Mouse (Mus musculus) intestine, embryonic 14.5 days (tissue): Measurements from ENCODE around the gene Bub1b. TPM values are rescaled to one million over a fixed set of nuclear protein-coding genes. Genes with fewer than 3 reads are reported as not detected.

ENCODE experiments used
- ATAC-seq: fragments of 200-750 bp; cut with Nextera tagmentation; replicated peaks from 2 replicates; pipeline ENCODE4 v1.8.0; 2017; ENCODE audit warnings: low read depth, moderate number of reproducible peaks, moderate TSS enrichment, moderate library complexity; ENCODE audit not compliant: low FRiP score, low TSS enrichment
- DNase-seq: peaks from one replicate; pipeline ENCODE4 v3.0.0-alpha.2; 2018; ENCODE audit warnings: low spot score
- H3K27ac ChIP-seq: fragments of 300-500 bp; sonication (generic); 2 replicates; pipeline ENCODE4 v1.5.1; 2014; ENCODE audit warnings: low read depth, mild to moderate bottlenecking, control low read depth
- H3K27me3 ChIP-seq: fragments of 300-500 bp; sonication (generic); replicated peaks from 2 replicates; pipeline ENCODE4 v1.6.1; 2014; ENCODE audit warnings: low read length, control low read depth; ENCODE audit not compliant: control insufficient read depth, insufficient read depth
- H3K36me3 ChIP-seq: fragments of 300-500 bp; sonication (generic); 2 replicates; pipeline ENCODE4 v1.6.1; 2014; ENCODE audit warnings: low read length, control low read depth; ENCODE audit not compliant: control insufficient read depth, insufficient read depth
- H3K4me1 ChIP-seq: fragments of 300-500 bp; sonication (generic); replicated peaks from 2 replicates; pipeline ENCODE4 v1.6.1; 2014; ENCODE audit warnings: low read length, control low read depth, mixed read lengths; ENCODE audit not compliant: control insufficient read depth, insufficient read depth
- H3K4me2 ChIP-seq: fragments of 300-500 bp; sonication (generic); 2 replicates; pipeline ENCODE4 v1.6.1; 2014; ENCODE audit warnings: low read length
- H3K4me3 ChIP-seq: fragments of 300-500 bp; sonication (generic); 2 replicates; pipeline ENCODE4 v1.5.1; 2014; ENCODE audit warnings: low read depth, low read length, control low read depth, mixed read lengths
- H3K9ac ChIP-seq: fragments of 300-500 bp; sonication (generic); 2 replicates; pipeline ENCODE4 v1.6.1; 2014; ENCODE audit warnings: mild to moderate bottlenecking, low read length
- H3K9me3 ChIP-seq: fragments of 300-500 bp; sonication (generic); 2 replicates; pipeline ENCODE4 v1.6.1; 2016; ENCODE audit warnings: low read length, control low read depth; ENCODE audit not compliant: control insufficient read depth
- WGBS: fragments of 180-500 bp; shearing (Covaris S2); extraction: QIAGEN DNeasy Blood & Tissue Kit; methylation state at CpG from one replicate; pipeline ENCODE4 v1.1.7; 2014; 5-methylcytosine and 5-hydroxymethylcytosine counted together
- polyA plus RNA-seq: library from polyadenylated mRNA; unstranded; fragments of >200 nt; fragmentation: Nextera tagmentation; extraction: Ambion mirVana; gene quantifications from 2 replicates; pipeline ENCODE4 v1.2.1, GENCODE M21; 2014

The Bub1b gene
- polyA plus RNA-seq, 1 experiment from 2014 or later = 81.4 TPM

DNA sequence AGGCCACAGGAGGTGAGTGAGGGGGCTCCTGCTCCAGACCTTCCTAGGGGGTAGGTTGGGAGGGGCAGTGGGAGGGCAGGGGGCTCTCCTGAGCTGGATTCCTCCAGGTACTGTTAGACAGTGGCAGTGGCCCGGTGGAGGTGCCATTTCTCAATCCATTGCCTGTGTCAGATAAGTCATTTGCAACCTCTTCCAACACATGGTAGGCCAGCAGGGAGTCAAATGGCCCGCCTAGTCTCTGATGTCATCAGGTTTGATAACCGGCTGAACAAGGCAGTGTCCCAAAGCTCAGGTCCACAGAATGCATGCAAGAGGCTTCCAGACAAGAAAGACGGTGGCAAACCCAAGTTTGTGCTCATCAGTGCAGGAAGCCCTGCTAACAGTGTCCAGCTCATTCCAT is 79.8 kb downstream of the Bub1b start:
- DNase-seq (no peak), ATAC-seq (peak; percentile 8; the same call in 1 of the 2 replicates)
- peak overlapping the region; percentile 53; the same call in 1 of the 2 replicates for H3K9ac ChIP-seq

DNA sequence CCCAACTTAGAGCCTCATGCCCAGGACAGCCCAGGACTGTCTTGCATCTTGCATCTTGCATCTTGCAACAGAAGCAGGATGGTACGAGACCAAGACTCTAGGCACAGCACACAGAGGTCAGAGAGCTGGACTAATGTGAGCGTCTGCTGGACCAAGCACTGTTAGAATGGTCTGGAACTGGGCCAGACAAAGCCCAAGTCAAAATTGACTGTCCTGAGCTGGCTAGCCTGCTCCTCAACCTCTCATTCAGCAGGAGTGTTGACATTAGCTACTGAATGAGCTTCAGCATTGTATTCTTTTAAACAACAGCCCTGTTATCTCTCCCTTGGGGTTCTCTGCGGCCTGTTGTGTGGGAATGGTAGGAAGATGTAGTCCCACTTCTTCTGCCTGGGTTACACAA is 81.6 kb downstream of the Bub1b start:
- no peak for ATAC-seq
- H3K36me3 ChIP-seq = no peaks in the 10 kb centered on the region
- H3K4me1 ChIP-seq = peaks cover 5% of the 10 kb centered on the region
- no peak for DNase-seq
- no peak overlapping the region for H3K4me3 ChIP-seq
- no peaks in the 10 kb centered on the region for H3K9me3 ChIP-seq
- WGBS = 75% methylated on average over 3 of the region's 3 CpGs
- H3K27me3 ChIP-seq = peaks cover 49% of the 10 kb centered on the region
- no peak overlapping the region for H3K9ac ChIP-seq
- H3K4me2 ChIP-seq = no peak overlapping the region
- H3K27ac ChIP-seq = no peak overlapping the region

More for the DNA sequence above, 79.8 kb downstream of the Bub1b start:
- no peaks in the 10 kb centered on the region for H3K9me3 ChIP-seq
- no peak overlapping the region for H3K27ac ChIP-seq
- 7% methylated on average over 4 of the region's 4 CpGs for WGBS
- peaks cover 5% of the 10 kb centered on the region for H3K4me1 ChIP-seq
- peaks cover 66% of the 10 kb centered on the region for H3K27me3 ChIP-seq
- peak overlapping the region; percentile 47 for H3K4me3 ChIP-seq
- no peaks in the 10 kb centered on the region for H3K36me3 ChIP-seq
- H3K4me2 ChIP-seq = peak overlapping the region; percentile 96

DNA sequence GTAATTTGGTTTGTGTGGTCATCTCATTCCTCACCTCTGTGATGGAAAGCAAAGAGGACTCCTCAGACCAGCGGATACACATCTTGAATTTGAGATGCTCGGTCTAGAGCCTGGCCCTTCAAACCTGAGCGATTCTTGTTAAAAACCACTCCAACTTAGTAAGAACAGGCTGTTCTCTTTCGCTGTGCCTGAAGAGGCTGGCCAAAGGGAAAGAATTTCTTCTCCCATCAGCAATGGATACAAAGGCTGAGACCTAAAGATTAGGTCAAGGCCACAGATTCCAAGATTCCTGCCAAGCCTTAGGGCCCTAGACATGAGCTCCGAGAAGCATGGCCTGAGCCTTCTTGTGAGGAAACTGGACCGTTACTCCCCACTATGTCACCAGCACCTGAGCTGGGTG is 82.9 kb downstream of the Bub1b start:
- DNase-seq = no peak
- Histone ChIP-seq H3K36me3 (no peaks in the 10 kb centered on the region), H3K4me2 (no peak overlapping the region), H3K4me3 (no peak overlapping the region), H3K27ac (no peak overlapping the region), H3K27me3 (peaks cover 36% of the 10 kb centered on the region), H3K4me1 (peaks cover 5% of the 10 kb centered on the region), H3K9me3 (no peaks in the 10 kb centered on the region), H3K9ac (no peak overlapping the region)
- no peak for ATAC-seq
- WGBS = 91% methylated on average over 6 of the region's 6 CpGs

DNA sequence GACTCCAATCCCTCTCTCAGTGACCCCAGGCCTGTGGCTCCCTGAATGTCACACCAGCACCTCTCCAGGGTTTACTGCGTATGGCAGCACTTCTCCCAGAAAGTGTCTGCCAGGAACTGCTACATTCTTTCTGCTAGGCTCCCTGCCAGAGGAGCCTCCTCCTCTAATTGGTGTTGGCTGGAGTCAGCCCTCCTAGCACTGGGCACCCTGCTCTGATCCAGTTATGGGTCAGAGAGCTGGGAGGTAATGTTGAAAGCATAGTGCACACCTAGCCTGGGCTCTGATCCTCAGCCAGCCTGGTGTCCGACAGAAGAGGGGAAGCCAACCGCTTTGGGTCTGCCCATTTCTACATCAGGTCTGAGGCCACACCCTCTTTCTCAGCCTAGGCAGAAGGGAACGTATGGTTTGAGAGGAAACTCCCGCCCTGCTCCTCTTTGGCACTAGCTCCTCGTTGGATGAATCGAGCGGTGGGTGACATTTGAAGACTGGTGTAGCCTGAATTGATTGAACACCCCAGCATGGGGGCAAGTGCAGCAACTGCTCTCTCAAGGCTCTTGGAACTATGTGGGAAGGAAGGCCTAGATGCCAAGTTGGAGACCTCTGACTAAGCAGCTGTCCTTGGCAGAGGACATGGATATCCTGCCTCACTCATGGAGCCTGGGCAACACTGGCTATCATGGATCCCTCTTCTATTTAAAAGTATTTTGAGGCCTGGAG is 84.7 kb downstream of the Bub1b start:
- H3K27me3 ChIP-seq = peaks cover 18% of the 10 kb centered on the region
- 56% methylated on average over 8 of the region's 8 CpGs for WGBS
- no peaks in the 10 kb centered on the region for H3K9me3 ChIP-seq
- no peak overlapping the region for H3K9ac ChIP-seq
- H3K4me2 ChIP-seq = no peak overlapping the region
- no peak overlapping the region for H3K4me3 ChIP-seq
- DNase-seq (no peak), ATAC-seq (no peak)
- H3K36me3 ChIP-seq = no peaks in the 10 kb centered on the region
- no peak overlapping the region for H3K27ac ChIP-seq
- H3K4me1 ChIP-seq = peaks cover 2% of the 10 kb centered on the region

DNA sequence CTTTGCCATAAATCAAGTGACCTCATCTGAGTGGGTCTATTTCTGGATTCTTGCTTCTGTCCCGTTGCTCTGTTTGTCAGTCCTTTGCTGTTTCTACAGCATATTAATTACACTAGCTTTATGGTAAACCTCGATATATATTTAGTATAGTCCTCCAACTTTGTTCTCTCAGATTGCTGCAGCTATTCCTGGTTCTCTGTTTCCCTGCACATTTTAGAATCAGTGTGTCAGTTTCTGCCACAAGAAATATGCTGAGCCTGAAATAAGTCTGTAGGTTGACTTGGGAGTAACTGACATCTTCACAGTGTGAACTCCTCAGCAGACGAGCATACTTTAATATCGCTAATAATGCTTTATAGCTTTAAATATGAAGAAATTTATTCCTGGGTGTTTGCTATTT is 87.1 kb downstream of the Bub1b start:
- 74% methylated on average over 4 of the region's 4 CpGs for WGBS
- no peak overlapping the region for H3K4me3 ChIP-seq

DNA sequence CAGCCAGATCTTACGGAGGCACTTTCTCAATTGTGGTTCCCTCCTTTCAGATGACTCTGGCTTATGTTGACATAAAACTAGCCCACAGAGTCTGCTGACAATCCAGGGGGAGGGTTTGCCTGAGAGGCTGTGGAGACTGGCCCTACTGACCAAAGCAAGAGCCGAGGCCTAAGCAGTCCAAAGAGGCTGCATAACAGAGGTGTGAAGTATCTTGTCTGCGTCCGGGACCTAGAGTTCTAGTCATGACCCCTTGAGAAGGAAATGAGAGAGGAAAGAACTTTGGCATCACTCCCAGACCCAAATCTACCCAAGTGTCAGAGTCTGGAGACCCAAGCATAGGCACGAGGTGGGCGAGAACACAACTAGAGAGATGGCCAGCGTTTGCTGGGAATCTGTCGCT is 88.7 kb downstream of the Bub1b start:
- 64% methylated on average over 8 of the region's 8 CpGs for WGBS
- no peak for ATAC-seq
- H3K36me3 ChIP-seq = no peaks in the 10 kb centered on the region

More for the DNA sequence above, 87.1 kb downstream of the Bub1b start:
- H3K27me3 ChIP-seq = no peaks in the 10 kb centered on the region
- H3K36me3 ChIP-seq = no peaks in the 10 kb centered on the region
- DNase-seq (no peak), ATAC-seq (no peak)
- H3K27ac ChIP-seq = no peak overlapping the region
- no peaks in the 10 kb centered on the region for H3K9me3 ChIP-seq
- no peak overlapping the region for H3K9ac ChIP-seq
- H3K4me1 ChIP-seq = no peaks in the 10 kb centered on the region
- no peak overlapping the region for H3K4me2 ChIP-seq

DNA sequence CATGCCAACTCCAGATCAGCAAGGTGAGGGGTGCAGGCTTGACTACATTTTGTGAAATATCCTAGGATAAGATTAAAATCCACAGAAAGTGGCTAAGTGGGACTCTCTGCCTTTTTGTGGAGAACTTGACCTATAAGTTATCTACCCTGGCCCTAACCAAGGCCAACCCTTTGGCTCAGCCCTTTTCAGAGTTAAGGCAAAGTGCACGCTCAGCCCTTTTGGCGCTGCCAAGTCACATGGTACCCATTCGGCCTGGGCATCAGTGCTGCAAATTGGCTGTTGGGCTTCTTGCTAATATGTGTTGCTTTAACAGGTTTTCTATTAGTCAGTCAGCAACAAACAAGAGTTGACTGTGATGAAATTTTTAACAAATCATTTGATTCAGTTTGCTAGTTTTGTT is 89.8 kb downstream of the Bub1b start:
- H3K9ac ChIP-seq = no peak overlapping the region
- no peak overlapping the region for H3K4me3 ChIP-seq
- H3K4me1 ChIP-seq = no peaks in the 10 kb centered on the region
- no peak overlapping the region for H3K27ac ChIP-seq
- no peak for ATAC-seq
- no peaks in the 10 kb centered on the region for H3K9me3 ChIP-seq
- no peaks in the 10 kb centered on the region for H3K27me3 ChIP-seq
- 88% methylated on average over 3 of the region's 3 CpGs for WGBS
- no peaks in the 10 kb centered on the region for H3K36me3 ChIP-seq
- H3K4me2 ChIP-seq = no peak overlapping the region
- no peak for DNase-seq

More for the DNA sequence above, 88.7 kb downstream of the Bub1b start:
- Histone ChIP-seq H3K9ac (no peak overlapping the region), H3K27ac (no peak overlapping the region), H3K4me3 (no peak overlapping the region), H3K27me3 (no peaks in the 10 kb centered on the region), H3K9me3 (no peaks in the 10 kb centered on the region), H3K4me2 (no peak overlapping the region), H3K4me1 (no peaks in the 10 kb centered on the region)
- DNase-seq = no peak

DNA sequence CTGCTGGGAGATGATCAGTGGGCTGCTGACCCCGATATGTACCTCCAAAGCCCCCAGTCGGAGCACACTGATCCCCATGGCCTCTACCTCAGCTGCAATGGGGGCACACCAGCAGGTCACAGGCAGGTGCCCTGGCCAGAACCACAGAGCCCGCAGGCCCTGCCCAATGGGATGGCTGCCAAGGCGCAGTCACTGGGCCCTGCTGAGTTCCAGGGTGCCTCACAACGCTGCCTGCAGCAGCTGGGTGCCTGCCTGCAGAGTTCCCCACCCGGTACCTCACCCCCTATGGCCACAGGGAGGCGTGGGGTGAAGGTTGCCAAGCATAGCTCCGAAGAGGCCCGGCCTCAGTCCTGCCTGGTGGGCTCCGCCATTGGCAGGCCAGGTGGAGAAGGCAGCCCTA is 91.9 kb downstream of the Bub1b start:
- no peak for ATAC-seq
- Histone ChIP-seq H3K4me2 (no peak overlapping the region), H3K9ac (no peak overlapping the region), H3K4me3 (no peak overlapping the region), H3K36me3 (no peaks in the 10 kb centered on the region), H3K9me3 (no peaks in the 10 kb centered on the region), H3K4me1 (no peaks in the 10 kb centered on the region), H3K27ac (no peak overlapping the region), H3K27me3 (no peaks in the 10 kb centered on the region)
- WGBS = 77% methylated on average over 10 of the region's 10 CpGs
- DNase-seq = no peak
